Mouse (Mus musculus): Measurements from ENCODE around the gene Tmem39b. TPM values are rescaled to one million over a fixed set of nuclear protein-coding genes. Genes with fewer than 3 reads are reported as not detected.

Gene Tmem39b
- 17.0 to 20.4 TPM (median 18.8 TPM) in 4 replicates for total RNA-seq (2023)

GRCm38 (mm10) chr4:129696158-129696985, at the start of gene Tmem39b:
TSS of gene Tmem39b (minus strand) at chr4:129696838.

DNA sequence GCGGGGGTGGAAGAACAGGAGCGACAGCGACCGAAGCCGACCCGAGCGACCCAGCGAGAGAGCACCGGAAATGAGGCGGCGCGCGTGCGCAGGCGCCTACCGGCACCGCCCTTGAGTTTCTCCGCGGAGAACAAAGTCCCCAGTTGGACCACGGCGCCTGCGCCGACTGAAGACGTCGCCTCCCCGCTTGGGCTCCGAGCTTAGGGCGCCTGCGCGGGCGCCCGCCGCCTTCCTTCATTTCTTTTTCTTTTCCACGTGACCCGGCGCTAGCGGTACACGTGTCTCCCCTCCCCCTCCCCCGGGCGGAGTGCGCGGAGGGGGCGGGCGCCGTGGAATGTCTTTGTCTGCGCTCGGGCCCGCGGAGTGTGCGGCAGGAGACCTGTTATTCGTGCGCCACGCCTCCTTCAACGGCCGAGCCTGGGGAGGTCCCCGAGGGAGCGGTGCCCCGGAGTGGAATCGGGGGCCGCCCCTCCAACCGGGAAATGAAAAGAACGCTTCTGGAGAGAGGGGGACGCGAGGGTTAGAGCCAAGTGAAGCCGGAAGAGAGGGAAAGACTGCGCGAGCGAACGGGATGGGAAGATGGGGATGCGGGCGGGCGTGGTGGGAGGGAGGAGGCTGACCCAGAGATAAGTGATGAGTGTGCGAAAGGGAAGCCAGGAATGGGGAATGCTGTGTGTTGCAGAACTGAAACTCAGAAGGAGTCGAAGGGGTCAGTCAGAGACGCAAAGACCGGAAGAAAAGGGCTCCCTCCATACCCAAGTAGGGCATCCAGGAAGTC, 45.8 kb upstream of the Tmem39b start, which contains the start of gene Khdrbs1:
TSS of gene Khdrbs1 (minus strand) at position 72 of the 778 bp plus-strand sequence.

GRCm38 (mm10) chr4:129672083-129672877, 24.4 kb downstream of the Tmem39b start, which contains the start of gene Kpna6:
TSS of gene Kpna6 (minus strand) at chr4:129672767.

GRCm38 (mm10) chr4:129640638-129641467, 55.8 kb downstream of the Tmem39b start, which contains the start of gene Txlna:
TSS of gene Txlna (minus strand) at chr4:129641065.

Other genes with a start within 250 kb of the Tmem39b start
- 125 to 159 TPM (median 135 TPM) in 4 replicates for gene Bsdc1, start 235.3 kb downstream of the Tmem39b start, total RNA-seq (2023)
- gene Tssk3, start 205.8 kb downstream of the Tmem39b start, total RNA-seq (2023): 0.46 to 0.88 TPM in 2 of 4 replicates, not detected in the others
- gene Fam229a, start 205.6 kb downstream of the Tmem39b start, total RNA-seq (2023): 2.2 to 3.5 TPM in 2 of 4 replicates, not detected in the others
- gene Marcksl1, start 183.3 kb downstream of the Tmem39b start, total RNA-seq (2023): 87.6 to 108 TPM (median 95.2 TPM) in 4 replicates
- gene Hdac1, start 154.1 kb downstream of the Tmem39b start, total RNA-seq (2023): 167 to 184 TPM (median 171 TPM) in 4 replicates
- gene Lck, start 123.2 kb downstream of the Tmem39b start, total RNA-seq (2023): 18.6 to 29.8 TPM (median 24.1 TPM) in 4 replicates
- not detected in 4 replicates for gene Fam167b, start 118.3 kb downstream of the Tmem39b start, total RNA-seq (2023)
- 145 to 162 TPM (median 151 TPM) in 4 replicates for gene Eif3i, start 96.2 kb downstream of the Tmem39b start, total RNA-seq (2023)
- 107 to 127 TPM (median 116 TPM) in 4 replicates for gene Tmem234, start 96.2 kb downstream of the Tmem39b start, total RNA-seq (2023)
- 0.88 to 2.6 TPM (median 1.4 TPM) in 4 replicates for gene Dcdc2b, start 82.6 kb downstream of the Tmem39b start, total RNA-seq (2023)
- 10.8 to 16.9 TPM (median 13.6 TPM) in 4 replicates for gene Iqcc, start 77.7 kb downstream of the Tmem39b start, total RNA-seq (2023)
- 14.8 to 21.3 TPM (median 20.1 TPM) in 4 replicates for gene Ccdc28b, start 72.9 kb downstream of the Tmem39b start, total RNA-seq (2023)
- 80.5 to 92.9 TPM (median 85.9 TPM) in 4 replicates for gene Txlna, start 55.8 kb downstream of the Tmem39b start, total RNA-seq (2023)
- 36.4 to 49.2 TPM (median 40.5 TPM) in 4 replicates for gene Kpna6, start 24.1 kb downstream of the Tmem39b start, total RNA-seq (2023)
- gene Khdrbs1, start 45.5 kb upstream of the Tmem39b start, total RNA-seq (2023): 131 to 145 TPM (median 136 TPM) in 4 replicates
- 402 to 422 TPM (median 407 TPM) in 4 replicates for gene Ptp4a2, start 114.4 kb upstream of the Tmem39b start, total RNA-seq (2023)
- gene Spocd1, start 232.4 kb upstream of the Tmem39b start, total RNA-seq (2023): not detected in 4 replicates

Measured in B cell, adult 62 days (primary cell).